Mouse (Mus musculus): ENCODE measurements at regions not wholly inside any gene's neighbourhood (a gene's known extent, or its start where the extent isn't known, plus 50 kb on each side); places are given as distances from the start of the nearest gene placed in this dataset.
A peak's percentile ranks its signal among the peaks of the same experiment; 100 is the strongest.

DNA sequence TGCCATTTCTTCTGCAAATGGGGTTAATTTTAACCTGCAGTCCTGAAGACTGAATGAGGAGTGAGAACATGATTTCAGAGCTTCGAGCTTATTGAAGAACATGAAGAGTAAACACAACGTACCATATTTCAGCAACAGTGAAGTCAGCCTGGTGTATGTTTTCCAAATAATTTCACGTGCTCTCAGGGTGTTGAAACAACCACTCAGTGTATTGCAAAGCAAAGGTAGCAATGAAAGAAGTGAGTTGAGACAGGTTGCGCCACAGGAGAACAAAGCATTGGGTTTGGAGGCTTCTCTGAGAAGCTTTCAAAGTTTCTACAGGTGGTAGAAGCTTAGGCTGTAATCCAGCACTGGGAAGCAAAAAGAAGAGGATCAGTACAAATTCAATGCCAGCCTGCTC lies 251.7 kb downstream of the Rassf9 start:
- ATAC-seq (replicated peaks in 1 of 2; ENCODE audit: insufficient read depth in 1 of 2, low FRiP score in 2 of 2, low TSS enrichment in 1 of 2, low read depth in 1 of 2, poor library complexity in 2 of 2, severe bottlenecking in 2 of 2): no peak

DNA sequence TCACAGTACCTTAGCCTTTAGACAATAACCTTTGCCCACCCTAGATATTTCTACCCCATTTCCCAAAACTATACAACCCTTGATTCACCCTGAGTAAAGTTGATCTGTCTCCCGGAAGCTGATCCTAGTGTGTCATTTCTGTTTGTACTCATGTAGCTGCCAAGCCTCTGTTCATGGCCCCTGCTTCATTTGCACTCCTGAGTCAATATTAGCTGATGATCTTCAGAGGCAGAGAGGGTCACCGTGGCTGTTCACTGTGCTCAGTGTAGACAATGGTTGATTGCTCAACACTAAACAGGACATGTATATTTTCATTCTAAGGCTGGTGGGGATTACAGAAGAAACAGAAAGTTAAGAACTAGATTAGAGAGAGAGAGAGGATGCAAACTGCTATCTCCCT lies 250.4 kb downstream of the Rassf9 start:
- ATAC-seq (replicated peaks in 1 of 2; ENCODE audit: insufficient read depth in 1 of 2, low FRiP score in 2 of 2, low TSS enrichment in 1 of 2, low read depth in 1 of 2, poor library complexity in 2 of 2, severe bottlenecking in 2 of 2): no peak

DNA sequence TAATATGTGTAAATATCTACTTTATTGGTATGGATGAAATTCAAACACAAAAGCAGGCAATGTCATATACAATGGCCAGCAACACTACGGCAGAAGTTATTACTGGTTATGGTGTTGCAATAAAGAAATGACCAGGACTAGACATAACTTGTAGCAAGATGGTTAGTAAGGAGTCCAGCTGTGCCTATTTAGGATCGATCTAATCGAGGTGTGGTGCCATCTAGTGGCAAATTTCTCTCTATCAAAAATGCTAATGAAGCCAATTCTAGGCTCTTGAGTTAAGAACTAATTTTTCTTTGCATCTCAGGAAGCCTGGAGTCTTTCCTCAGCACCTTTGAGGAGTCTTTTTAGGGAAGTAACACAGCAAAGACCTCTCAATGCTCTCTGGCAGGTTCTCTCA lies 223.2 kb downstream of the Rassf9 start:
- peak; percentile 53 to 76; a peak in 3 of 4 replicates for ATAC-seq (replicated peaks in 1 of 2; ENCODE audit: insufficient read depth in 1 of 2, low FRiP score in 2 of 2, low TSS enrichment in 1 of 2, low read depth in 1 of 2, poor library complexity in 2 of 2, severe bottlenecking in 2 of 2)

DNA sequence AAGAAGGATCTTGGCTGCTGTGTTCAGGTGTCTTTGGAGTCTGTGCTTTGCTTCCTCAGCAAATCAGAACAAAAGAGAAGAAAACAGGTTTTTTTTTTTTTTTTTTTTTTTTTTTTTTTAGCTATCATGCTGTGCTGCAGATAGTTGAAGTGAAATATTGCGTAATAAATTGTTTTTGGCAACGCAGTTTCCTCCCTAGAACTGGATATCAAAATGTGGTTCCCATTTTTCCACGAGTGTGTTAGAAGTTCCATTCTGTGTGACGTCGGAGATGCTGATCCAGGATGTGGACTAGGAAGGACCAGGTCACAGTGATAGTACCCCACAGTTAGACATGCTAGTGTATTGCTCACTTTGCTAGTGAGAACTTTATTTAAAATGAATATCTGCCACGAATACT lies 220.4 kb downstream of the Rassf9 start:
- ATAC-seq (replicated peaks in 1 of 2; ENCODE audit: insufficient read depth in 1 of 2, low FRiP score in 2 of 2, low TSS enrichment in 1 of 2, low read depth in 1 of 2, poor library complexity in 2 of 2, severe bottlenecking in 2 of 2): peak; percentile 53 to 73; a peak in 3 of 4 replicates

DNA sequence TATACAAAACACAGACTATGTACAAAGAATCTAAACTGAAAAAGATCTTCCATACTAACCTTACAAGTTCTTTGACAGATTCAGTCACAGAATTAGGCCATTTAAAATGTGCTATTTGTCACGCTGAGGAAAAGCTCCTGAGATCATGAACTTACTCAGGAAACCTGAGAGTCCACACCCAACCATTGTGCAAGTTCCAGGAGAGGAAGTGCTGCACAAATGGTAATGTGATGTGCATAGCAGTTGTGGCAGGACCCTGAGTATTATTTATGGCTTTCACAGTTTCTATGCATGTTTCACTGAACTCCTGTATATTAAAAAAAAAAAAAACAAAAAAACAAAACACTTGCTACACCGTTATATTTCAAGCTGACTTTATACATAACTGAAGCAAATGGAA lies 200.2 kb downstream of the Rassf9 start:
- ATAC-seq (replicated peaks in 1 of 2; ENCODE audit: insufficient read depth in 1 of 2, low FRiP score in 2 of 2, low TSS enrichment in 1 of 2, low read depth in 1 of 2, poor library complexity in 2 of 2, severe bottlenecking in 2 of 2): peak; percentile 98 to 99

DNA sequence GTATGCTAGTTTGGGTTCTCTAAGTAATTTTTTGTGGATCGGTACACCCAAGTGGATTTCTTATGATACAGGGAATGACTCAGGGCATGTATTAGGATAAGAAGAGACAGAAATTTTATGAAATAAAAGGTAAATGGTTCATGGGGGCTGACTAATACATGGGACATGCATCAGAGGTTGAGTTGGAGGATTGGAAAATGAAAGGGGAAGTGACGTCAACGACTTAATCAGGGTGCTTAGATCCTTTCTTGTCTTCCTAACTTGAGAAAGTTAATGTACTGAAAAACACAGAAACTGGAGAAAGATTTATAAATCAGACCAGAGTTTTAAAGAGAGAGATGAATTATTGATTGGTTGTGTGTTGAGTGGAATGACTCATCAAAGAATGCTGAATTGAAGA lies 193.8 kb downstream of the Rassf9 start:
- no peak for ATAC-seq (replicated peaks in 1 of 2; ENCODE audit: insufficient read depth in 1 of 2, low FRiP score in 2 of 2, low TSS enrichment in 1 of 2, low read depth in 1 of 2, poor library complexity in 2 of 2, severe bottlenecking in 2 of 2)

DNA sequence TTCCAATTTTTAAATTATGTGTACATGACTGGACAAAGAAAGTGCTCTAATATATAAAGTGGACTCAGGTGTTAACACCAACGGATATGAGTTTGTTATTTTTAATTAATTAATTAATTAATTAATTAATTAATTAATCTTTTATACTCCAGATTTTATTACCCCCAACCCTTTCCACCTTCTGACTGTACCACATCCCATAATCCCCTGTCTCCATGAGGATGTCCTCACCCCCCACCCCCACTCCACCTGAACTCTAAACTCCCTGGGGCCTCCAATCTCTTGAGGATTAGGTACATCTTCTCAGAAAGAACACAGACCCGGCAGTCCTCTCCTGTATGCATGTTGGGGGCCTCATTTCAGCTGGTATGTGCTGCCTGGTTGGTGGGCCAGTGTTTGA lies 182.8 kb downstream of the Rassf9 start:
- no peak for ATAC-seq (replicated peaks in 1 of 2; ENCODE audit: insufficient read depth in 1 of 2, low FRiP score in 2 of 2, low TSS enrichment in 1 of 2, low read depth in 1 of 2, poor library complexity in 2 of 2, severe bottlenecking in 2 of 2)

DNA sequence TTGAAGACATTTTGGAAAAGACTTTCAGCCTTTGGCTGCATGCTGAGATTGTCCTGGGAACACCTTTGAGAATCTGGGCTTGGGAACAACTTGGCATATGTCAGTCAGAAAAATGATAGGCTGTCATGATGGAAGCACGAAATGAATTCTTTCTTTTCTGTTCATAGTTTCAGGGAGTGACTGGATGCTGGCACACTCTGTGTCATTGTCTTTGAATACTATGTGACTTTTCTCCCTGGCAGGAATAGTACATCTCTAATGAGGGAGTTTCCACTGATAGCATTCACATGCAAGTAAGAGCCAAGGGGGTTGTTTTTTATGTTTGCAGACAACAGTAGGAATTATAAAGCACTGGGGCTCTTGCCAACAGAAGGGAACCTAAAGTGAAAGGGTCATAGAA lies 177.9 kb downstream of the Rassf9 start:
- ATAC-seq (replicated peaks in 1 of 2; ENCODE audit: insufficient read depth in 1 of 2, low FRiP score in 2 of 2, low TSS enrichment in 1 of 2, low read depth in 1 of 2, poor library complexity in 2 of 2, severe bottlenecking in 2 of 2): no peak

DNA sequence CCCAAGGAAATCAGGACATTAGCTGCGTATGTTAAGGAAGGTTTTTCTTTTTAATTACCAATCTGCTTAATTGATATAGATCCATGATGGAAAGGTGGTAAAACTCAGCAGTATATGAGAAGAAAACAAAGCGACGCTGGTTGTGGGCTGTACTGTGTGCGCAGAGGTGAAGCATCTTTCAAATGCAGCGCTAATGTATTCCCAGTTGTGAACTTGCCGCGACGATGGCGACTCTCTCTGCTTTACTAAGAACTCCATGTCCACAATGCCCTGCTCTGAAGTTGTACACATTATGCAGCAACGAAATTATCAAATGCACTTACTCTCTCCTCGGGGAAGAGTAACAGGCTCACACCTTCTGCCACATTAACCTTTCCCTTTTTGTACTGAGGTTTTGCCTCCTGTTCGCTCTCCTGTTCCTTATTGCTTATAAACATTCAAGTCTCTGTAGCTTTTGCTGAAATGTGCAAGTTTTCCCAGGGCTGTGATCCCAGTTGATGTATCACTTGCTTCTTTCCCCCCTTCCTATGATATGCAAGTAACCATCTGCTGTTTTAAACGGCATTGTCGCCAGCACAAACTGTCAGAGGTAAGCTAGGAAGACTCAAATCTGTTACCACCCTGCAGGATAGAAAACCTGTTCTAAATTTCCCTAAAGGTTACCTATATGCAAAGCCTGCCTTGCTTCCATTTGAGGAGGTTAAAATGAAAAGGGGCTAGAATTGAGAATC lies 174.8 kb downstream of the Rassf9 start:
- no peak for ATAC-seq (replicated peaks in 1 of 2; ENCODE audit: insufficient read depth in 1 of 2, low FRiP score in 2 of 2, low TSS enrichment in 1 of 2, low read depth in 1 of 2, poor library complexity in 2 of 2, severe bottlenecking in 2 of 2)

DNA sequence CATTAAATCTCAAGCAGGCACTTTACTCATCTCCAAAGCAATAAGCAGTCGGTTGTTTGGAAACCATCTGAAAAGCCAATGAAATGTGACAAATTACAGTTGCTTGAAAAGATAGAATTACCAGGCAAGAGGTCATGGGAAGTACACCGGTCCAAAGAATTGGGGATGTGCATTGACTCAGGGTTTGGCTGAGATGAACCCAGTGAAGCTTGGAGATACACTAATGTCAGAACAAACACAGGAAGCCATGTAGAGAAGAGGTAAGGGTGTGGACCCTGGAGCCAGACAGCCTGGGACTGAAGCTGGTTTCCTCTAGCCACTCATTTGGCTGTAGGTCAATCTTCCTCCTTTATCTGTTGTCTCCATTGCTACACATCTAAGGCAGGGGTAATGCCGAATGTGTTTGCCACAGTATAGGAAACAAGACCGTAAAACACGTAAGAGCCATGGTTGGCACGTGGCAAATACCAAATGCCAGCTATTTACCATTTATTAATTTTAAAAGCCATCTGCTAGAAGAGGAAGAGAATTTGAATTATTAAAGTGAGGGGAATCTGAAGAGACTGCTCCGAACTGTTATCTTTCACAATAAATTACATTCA lies 173.9 kb downstream of the Rassf9 start:
- ATAC-seq (replicated peaks in 1 of 2; ENCODE audit: insufficient read depth in 1 of 2, low FRiP score in 2 of 2, low TSS enrichment in 1 of 2, low read depth in 1 of 2, poor library complexity in 2 of 2, severe bottlenecking in 2 of 2): no peak

DNA sequence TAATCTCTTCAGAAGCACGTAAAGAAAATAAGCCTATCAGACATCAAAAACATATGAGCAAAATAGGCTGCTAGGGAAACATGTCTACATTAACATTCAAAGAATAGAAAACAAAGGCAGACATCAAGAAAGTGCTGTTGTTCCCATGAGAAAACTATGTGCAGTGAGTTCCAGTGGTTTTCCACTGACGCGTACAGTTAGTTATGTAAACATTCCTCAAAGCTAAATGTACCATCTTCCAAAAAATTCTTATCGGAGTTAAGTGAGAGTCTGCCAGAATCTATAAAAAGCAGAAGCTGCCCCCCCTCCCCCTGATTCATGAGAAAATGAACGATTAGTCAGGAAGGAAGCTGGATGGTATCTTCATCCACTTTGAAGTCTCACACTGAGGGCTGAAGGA lies 155.3 kb downstream of the Rassf9 start:
- ATAC-seq (replicated peaks in 1 of 2; ENCODE audit: insufficient read depth in 1 of 2, low FRiP score in 2 of 2, low TSS enrichment in 1 of 2, low read depth in 1 of 2, poor library complexity in 2 of 2, severe bottlenecking in 2 of 2): no peak

DNA sequence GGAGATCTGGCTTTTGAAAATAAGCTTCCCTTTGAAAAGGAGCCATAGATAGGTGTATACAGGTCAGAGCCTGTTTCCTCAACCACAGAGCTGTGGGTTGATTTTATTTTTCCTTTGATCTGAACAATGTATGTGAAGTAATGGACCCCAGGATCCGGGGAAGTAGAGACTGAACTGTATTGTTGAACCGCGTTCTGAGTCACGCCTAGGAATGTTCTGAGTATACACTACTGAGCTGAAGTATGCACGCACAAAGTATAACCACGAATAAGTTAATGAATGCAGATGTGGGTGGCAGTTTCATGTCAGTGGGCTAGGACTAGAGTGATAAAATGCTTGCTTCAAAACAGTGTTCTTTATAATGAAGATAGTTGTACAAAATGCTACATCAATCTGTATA lies 147.7 kb downstream of the Rassf9 start:
- no peak for ATAC-seq (replicated peaks in 1 of 2; ENCODE audit: insufficient read depth in 1 of 2, low FRiP score in 2 of 2, low TSS enrichment in 1 of 2, low read depth in 1 of 2, poor library complexity in 2 of 2, severe bottlenecking in 2 of 2)

DNA sequence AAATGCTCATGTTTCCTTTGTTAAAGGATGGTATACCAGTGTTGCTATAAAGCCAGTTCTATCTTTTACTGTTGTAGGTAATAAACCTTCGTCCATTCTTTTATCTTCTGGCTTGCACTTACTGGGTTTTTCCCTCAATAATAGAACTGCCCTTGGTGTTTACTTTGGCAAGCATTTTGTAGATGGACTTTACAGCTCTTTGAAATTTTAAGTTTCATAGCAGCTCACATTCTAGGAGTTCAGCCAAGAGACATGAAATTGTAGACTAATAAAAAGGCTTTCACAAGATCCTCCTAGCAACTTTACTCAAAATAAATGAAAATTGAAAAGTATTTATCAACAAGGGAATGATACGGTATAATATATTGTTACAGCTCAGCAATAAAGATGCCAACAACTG lies 124.5 kb downstream of the Rassf9 start:
- no peak for ATAC-seq (replicated peaks in 1 of 2; ENCODE audit: insufficient read depth in 1 of 2, low FRiP score in 2 of 2, low TSS enrichment in 1 of 2, low read depth in 1 of 2, poor library complexity in 2 of 2, severe bottlenecking in 2 of 2)

DNA sequence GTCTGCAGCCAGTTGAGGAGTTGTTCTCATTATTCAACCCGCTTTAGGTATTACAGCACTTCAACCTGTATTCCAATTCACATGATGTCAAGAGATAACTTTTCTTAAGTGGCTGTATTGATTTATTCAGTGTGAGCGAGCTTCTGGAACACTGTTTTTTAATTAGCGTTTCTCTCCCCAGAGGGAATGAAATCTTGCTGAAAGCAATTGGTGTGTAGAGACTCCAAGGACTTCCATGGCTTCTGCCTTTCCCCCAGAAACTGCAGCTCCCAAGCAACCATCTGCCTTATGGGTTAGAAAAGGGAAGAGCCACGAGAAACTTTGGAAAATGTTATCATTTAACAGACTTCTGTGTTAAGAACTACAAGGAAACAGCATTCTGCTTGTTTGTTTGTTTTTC lies 121.4 kb downstream of the Rassf9 start:
- no peak for ATAC-seq (replicated peaks in 1 of 2; ENCODE audit: insufficient read depth in 1 of 2, low FRiP score in 2 of 2, low TSS enrichment in 1 of 2, low read depth in 1 of 2, poor library complexity in 2 of 2, severe bottlenecking in 2 of 2)

DNA sequence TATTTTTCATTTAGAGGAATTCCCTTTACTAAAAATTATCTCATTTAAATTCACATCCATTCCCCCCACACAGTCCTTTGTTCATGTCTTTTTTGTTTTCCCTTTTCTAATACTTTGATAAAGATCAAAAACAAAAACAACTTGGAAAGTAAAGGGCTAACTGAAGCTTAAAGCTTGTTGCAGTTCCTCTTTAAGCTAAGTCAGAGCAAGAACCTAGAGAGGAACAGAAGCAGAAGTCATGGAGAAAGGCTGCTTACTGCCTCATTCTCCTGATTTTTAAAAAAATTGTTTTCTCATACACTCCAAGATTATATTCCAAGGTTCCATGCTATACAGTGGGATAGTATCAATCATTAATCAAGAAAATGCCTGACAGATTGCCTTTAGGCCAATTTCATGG lies 116.6 kb downstream of the Rassf9 start:
- ATAC-seq (replicated peaks in 1 of 2; ENCODE audit: insufficient read depth in 1 of 2, low FRiP score in 2 of 2, low TSS enrichment in 1 of 2, low read depth in 1 of 2, poor library complexity in 2 of 2, severe bottlenecking in 2 of 2): no peak

DNA sequence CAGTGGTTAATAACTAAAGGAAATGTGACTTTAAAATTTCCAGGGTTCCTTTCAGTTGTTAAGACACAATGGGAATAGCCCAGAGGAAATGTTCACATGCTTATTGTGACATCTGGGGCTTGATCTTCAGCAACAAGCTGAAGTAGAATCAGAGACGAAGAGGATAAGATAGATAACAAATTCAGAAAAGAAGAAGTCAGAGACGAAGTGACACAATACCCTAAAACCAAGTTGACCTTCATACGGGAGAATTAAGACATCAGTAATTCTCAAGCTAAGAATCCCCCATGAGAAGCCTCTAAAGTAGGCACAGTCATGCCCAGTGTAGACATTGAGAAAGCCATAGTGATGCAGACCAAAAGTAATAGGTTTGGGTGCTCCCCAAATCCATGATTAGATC lies 111.9 kb downstream of the Rassf9 start:
- no peak; a peak in 1 of 4 replicates for ATAC-seq (replicated peaks in 1 of 2; ENCODE audit: insufficient read depth in 1 of 2, low FRiP score in 2 of 2, low TSS enrichment in 1 of 2, low read depth in 1 of 2, poor library complexity in 2 of 2, severe bottlenecking in 2 of 2)

DNA sequence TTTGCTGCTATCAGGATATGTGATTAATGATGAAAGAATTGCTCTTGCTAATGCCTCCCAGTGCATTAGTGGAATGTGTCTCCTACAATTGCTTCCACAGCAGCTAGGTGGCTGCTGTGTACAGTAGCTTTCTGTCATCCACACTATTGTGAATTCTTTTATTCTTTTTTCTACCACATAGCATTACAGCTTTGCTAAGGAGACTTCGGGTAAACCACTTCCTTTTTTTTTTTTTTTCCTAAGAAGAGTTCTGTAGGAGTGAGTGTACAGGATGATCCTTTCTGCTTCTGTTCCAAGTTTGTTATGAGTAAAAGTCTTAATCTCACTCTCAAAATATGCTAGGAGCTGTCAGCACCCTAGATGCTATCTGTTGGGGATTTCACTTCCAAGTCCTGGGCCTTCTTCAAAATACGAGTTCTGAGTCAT lies 110.6 kb downstream of the Rassf9 start:
- ATAC-seq (replicated peaks in 1 of 2; ENCODE audit: insufficient read depth in 1 of 2, low FRiP score in 2 of 2, low TSS enrichment in 1 of 2, low read depth in 1 of 2, poor library complexity in 2 of 2, severe bottlenecking in 2 of 2): peak; percentile 62 to 83

DNA sequence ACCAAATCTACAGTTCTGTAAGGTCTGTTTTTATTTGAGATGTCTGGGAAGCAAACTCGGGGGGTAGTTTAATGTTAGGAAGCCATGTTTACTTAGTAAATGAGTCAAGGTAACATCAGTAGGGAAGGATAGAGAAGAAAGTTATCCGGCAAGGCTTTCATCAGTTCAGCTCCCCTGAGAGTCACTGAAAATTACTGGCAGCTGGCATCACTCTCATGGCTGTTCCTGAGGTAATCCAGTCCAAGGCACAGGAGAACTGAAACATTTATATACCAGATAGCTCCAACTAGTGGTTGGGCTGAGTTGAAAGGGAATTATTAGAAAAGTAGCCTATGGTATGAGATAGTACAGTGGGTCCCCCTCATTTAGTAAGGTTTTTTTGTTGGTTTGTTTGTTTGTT lies 106.7 kb downstream of the Rassf9 start:
- ATAC-seq (replicated peaks in 1 of 2; ENCODE audit: insufficient read depth in 1 of 2, low FRiP score in 2 of 2, low TSS enrichment in 1 of 2, low read depth in 1 of 2, poor library complexity in 2 of 2, severe bottlenecking in 2 of 2): no peak

DNA sequence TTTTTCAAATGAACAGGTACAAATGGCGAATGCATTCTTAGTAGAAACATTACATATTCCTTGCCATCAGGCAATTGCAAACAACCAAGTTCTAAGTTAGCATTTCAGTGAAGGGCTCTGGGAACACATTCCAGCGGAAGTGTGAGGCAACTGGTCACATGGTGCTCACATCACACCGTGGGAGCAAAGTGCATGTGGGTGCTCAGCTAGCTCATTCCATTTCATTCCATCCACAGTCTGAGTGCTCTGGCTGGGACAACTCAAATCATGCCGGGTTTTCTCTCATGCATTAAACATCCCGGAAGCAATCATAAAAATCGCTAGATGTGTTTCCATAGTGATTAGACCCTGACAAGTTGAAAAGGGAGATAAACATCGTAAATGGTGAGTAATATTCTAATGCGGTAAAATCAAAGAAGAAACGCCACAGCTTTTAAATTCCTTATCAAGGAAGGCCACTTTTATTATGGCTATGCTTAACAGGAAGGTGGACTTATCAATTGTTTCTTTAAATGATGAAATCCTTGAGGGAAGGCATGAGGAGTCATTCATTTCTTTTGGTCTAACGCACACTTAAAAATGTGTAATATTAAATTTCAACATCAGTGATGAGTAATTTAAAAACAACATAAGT lies 104.1 kb downstream of the Rassf9 start:
- ATAC-seq (replicated peaks in 1 of 2; ENCODE audit: insufficient read depth in 1 of 2, low FRiP score in 2 of 2, low TSS enrichment in 1 of 2, low read depth in 1 of 2, poor library complexity in 2 of 2, severe bottlenecking in 2 of 2): no peak

All from hematopoietic stem cell, adult 5-6 weeks (primary cell).